Mouse (Mus musculus) kidney, embryonic 16.5 days (tissue): ENCODE measurements around the gene Nosip. TPM values are rescaled to one million over a fixed set of nuclear protein-coding genes. Genes with fewer than 3 reads are reported as not detected.

Experiments used
- ATAC-seq: fragments of 200-750 bp; cut with Nextera tagmentation; 2 replicates; pipeline ENCODE4 v1.8.0; 2017; ENCODE audit warnings: moderate TSS enrichment; ENCODE audit not compliant: low FRiP score, low TSS enrichment
- H3K27ac ChIP-seq: fragments of 300-500 bp; sonication (generic); 2 replicates; pipeline ENCODE4 v1.5.1; 2014; ENCODE audit warnings: low read length
- H3K27me3 ChIP-seq: fragments of 300-500 bp; sonication (generic); 2 replicates; pipeline ENCODE4 v1.6.1; 2014; ENCODE audit warnings: low read length, control low read depth, mixed read lengths; ENCODE audit not compliant: insufficient read depth
- H3K36me3 ChIP-seq: fragments of 300-500 bp; sonication (generic); 2 replicates; pipeline ENCODE4 v1.6.1; 2014; ENCODE audit warnings: low read length, control low read depth, mixed read lengths; ENCODE audit not compliant: insufficient read depth
- H3K4me1 ChIP-seq: fragments of 300-500 bp; sonication (generic); 2 replicates; pipeline ENCODE4 v1.6.1; 2014; ENCODE audit warnings: low read length, control low read depth, mixed read lengths; ENCODE audit not compliant: insufficient read depth
- H3K4me2 ChIP-seq: fragments of 300-500 bp; sonication (generic); replicated peaks from 2 replicates; pipeline ENCODE4 v1.6.1; 2014; ENCODE audit warnings: low read depth, low read length
- H3K4me3 ChIP-seq: fragments of 300-500 bp; sonication (generic); 2 replicates; pipeline ENCODE4 v1.5.1; 2014; ENCODE audit warnings: mild to moderate bottlenecking, low read length
- H3K9ac ChIP-seq: fragments of 300-500 bp; sonication (generic); replicated peaks from 2 replicates; pipeline ENCODE4 v1.6.1; 2014; ENCODE audit warnings: low read length
- H3K9me3 ChIP-seq: fragments of 300-500 bp; sonication (generic); 2 replicates; pipeline ENCODE4 v1.6.1; 2016; ENCODE audit warnings: low read length, control low read depth
- WGBS: fragments of 180-500 bp; shearing (Covaris S2); extraction: QIAGEN DNeasy Blood & Tissue Kit; methylation state at CpG from one replicate; pipeline ENCODE4 v1.1.7; 2014; 5-methylcytosine and 5-hydroxymethylcytosine counted together
- polyA plus RNA-seq: library from polyadenylated mRNA; unstranded; fragments of >200 nt; fragmentation: Nextera tagmentation; extraction: Ambion mirVana; gene quantifications from 2 replicates; pipeline ENCODE4 v1.2.1, GENCODE M21; 2015

Nosip gene
- 85.2 and 86.3 TPM in 2 replicates for polyA plus RNA-seq

DNA sequence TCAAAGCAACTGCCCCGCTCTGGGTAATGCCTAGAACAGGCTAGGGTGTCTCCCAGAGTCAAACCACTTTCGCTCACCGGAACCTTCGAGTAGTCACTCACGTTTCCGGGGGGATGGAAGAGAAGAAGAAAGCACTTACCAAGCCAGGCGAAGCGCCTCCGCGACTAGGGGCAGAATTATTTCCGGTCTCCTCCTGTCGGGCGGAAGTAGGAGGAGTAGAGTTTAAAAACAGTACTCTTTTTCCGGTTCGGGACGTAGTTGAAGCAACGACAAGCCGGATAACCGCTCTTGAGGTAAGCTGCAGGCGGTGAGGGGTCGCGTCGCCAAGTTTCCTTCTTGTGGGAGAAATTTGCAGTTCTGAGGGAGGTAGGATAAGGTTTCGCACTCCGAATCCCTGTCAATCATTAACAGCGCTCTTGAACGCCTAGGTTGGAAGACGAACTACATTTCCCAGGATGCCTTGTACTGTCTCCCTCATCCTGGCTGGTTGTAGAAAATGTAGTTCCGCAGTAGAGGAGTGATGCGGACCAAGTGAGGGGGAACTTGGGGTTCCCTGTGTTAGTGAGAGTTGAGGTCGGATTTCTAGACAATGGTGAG is at the start of gene Nosip, which contains the start of gene Prrg2:
Gene Nosip (plus strand): TSS at position 191 of the 597 bp plus-strand sequence.
Gene Prrg2 (minus strand): TSS at position 439 of the 597 bp plus-strand sequence.
- no peaks in the 10 kb centered on the region for H3K27me3 ChIP-seq
- peaks cover 25% of the 10 kb centered on the region for H3K4me1 ChIP-seq
- H3K4me2 ChIP-seq, result peak within 1 kb of the TSS; percentile 60
- peak within 1 kb of the TSS; percentile 98 for H3K27ac ChIP-seq
- peak; percentile 85 for ATAC-seq
- peak within 1 kb of the TSS; percentile 84 for H3K4me3 ChIP-seq
- no peaks in the 10 kb centered on the region for H3K9me3 ChIP-seq
- no peaks in the 10 kb centered on the region; the same call in 1 of the 2 replicates for H3K36me3 ChIP-seq
- H3K9ac ChIP-seq, result peak within 1 kb of the TSS; percentile 85
- WGBS, result under 1% methylated on average over 31 of the region's 31 CpGs

DNA sequence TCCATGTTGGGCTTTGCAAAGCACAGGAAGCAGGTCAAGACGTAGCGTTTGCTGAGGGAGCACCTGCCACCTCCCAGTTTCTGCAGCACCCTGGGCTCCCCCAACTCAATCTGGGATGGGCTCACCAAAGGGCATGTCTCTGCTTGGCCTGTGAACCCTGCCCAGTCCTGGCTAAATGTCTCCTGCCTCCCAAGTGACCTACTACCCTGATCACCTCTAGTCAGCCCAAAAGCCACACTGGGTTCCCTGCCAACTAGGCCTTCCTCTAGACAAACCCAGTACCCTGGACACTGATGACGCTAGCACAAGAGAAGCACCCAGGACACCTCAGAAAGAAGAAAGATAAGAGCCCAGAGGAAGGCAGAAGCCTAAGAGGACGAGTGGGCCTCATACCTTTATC is 49.4 kb upstream of the Nosip start:
- no peak for ATAC-seq
- WGBS, result 79% methylated on average over 4 of the region's 4 CpGs
- H3K36me3 ChIP-seq, result peaks cover 47% of the 10 kb centered on the region

GRCm38 (mm10) chr7:45013366-45014095 is 48.7 kb upstream of the Nosip start:
- Histone ChIP-seq H3K4me1 (peaks cover 12% of the 10 kb centered on the region), H3K4me3 (no peak overlapping the region), H3K9me3 (no peaks in the 10 kb centered on the region), H3K27ac (no peak overlapping the region), H3K4me2 (no peak overlapping the region), H3K36me3 (peaks cover 40% of the 10 kb centered on the region), H3K27me3 (no peaks in the 10 kb centered on the region), H3K9ac (no peak overlapping the region; the same call in 1 of the 2 replicates)
- 96% methylated on average over 16 of the region's 16 CpGs for WGBS
- no peak for ATAC-seq

More for the DNA sequence above, 49.4 kb upstream of the Nosip start:
- Histone ChIP-seq H3K9me3 (no peaks in the 10 kb centered on the region), H3K9ac (no peak overlapping the region), H3K27ac (no peak overlapping the region), H3K4me2 (no peak overlapping the region), H3K27me3 (no peaks in the 10 kb centered on the region), H3K4me1 (peaks cover 7% of the 10 kb centered on the region), H3K4me3 (no peak overlapping the region)

- no peak overlapping the region for H3K4me2 ChIP-seq
- peaks cover 35% of the 10 kb centered on the region for H3K36me3 ChIP-seq
- H3K9me3 ChIP-seq, result no peaks in the 10 kb centered on the region
- no peak overlapping the region for H3K27ac ChIP-seq
- no peak overlapping the region for H3K4me3 ChIP-seq
- H3K9ac ChIP-seq, result no peak overlapping the region; the same call in none of the 2 replicates
- WGBS, result 97% methylated on average over 3 of the region's 3 CpGs
- no peak for ATAC-seq
- peaks cover 17% of the 10 kb centered on the region for H3K4me1 ChIP-seq
- H3K27me3 ChIP-seq, result no peaks in the 10 kb centered on the region
Observed at GRCm38 (mm10) chr7:45014096-45014451, 48.2 kb upstream of the Nosip start.

- Histone ChIP-seq H3K27me3 (no peaks in the 10 kb centered on the region), H3K4me3 (peak overlapping the region; percentile 96), H3K36me3 (peaks cover 21% of the 10 kb centered on the region), H3K4me1 (peaks cover 21% of the 10 kb centered on the region), H3K4me2 (peak overlapping the region; percentile 93), H3K27ac (peak overlapping the region; percentile 91), H3K9me3 (no peaks in the 10 kb centered on the region), H3K9ac (peak overlapping the region; percentile 98)
- WGBS, result under 1% methylated on average over 20 of the region's 20 CpGs
- no peak for ATAC-seq
Observed at GRCm38 (mm10) chr7:45015344-45015956, 46.8 kb upstream of the Nosip start.

- Histone ChIP-seq H3K36me3 (peaks cover 15% of the 10 kb centered on the region), H3K27me3 (no peaks in the 10 kb centered on the region), H3K4me1 (peaks cover 21% of the 10 kb centered on the region), H3K27ac (peak within 1 kb of the TSS; percentile 100), H3K4me3 (peak within 1 kb of the TSS; percentile 96), H3K4me2 (peak within 1 kb of the TSS; percentile 93), H3K9ac (peak within 1 kb of the TSS; percentile 98), H3K9me3 (no peaks in the 10 kb centered on the region)
- peak; percentile 88 for ATAC-seq
- under 1% methylated on average over 69 of the region's 69 CpGs for WGBS
Observed at GRCm38 (mm10) chr7:45015957-45016612, 46.1 kb upstream of the Nosip start, which contains the start of gene Scaf1. Gene Scaf1 (minus strand): TSS chr7:45016363.

DNA sequence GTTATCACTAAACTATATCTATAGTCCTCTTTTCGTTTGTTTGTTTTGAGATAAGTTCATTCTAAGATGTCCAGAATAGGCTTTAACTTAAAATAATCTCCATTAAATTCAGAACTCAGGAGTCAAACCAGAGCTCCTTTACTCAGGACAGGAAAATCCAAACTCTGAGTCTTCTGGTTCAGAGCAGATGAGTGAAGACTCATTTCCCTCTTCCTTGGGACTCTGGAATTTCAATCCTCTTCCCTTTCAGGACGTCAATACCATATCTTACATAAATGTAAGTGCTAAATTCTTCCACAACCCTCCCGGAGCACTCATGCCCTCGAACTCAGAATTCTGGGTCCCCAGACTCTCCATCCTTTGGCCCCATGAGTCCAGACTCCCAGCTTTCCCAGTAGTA is 45.5 kb upstream of the Nosip start:
- Histone ChIP-seq H3K9ac (peak overlapping the region; percentile 79), H3K36me3 (peaks cover 10% of the 10 kb centered on the region), H3K27ac (peak overlapping the region; percentile 100), H3K4me2 (peak overlapping the region; percentile 89), H3K4me1 (peaks cover 21% of the 10 kb centered on the region), H3K4me3 (peak overlapping the region; percentile 96), H3K9me3 (no peaks in the 10 kb centered on the region), H3K27me3 (no peaks in the 10 kb centered on the region)
- WGBS, result 4% methylated on average over 4 of the region's 4 CpGs
- no peak for ATAC-seq

DNA sequence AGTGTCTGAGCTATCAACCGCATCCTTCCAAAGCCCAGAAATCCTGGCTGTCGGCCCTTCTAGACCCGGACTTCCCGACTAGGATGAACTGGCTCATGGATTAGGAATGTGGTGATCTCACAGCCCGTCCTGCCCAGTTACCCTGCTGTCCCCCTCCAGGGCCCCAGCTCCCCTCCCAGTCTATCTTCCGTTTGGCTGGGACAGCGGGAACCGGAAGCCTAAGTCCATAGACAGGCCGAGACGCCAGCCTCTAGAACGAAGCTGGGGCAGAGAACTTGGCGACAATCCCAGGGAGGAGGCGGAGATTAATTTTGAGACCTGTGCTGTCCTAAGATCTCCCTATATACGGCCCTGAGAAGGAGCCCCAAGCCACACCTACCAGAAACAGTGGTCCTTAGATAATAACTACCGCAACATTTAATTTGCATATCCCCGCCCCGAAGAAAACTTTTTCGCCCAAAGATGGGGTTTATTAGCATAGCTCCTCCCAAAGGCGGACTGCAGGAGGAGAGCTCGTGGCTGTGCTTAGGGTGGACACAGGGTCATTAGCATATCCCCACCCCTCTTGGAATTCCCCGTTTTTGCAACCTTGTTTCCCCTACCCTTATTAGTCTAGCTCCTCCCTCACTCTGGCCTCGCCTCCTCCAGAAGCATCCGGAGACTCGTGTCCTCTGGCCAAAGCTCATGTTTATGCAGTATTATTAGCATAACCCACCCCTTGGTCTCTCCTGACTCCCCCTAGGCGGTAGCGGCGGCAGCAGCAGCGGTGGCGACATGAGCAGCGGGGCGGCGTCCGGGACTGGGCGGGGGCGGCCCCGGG is 44.8 kb upstream of the Nosip start, which contains the start of gene Rras:
Gene Rras (plus strand): TSS at position 720 of the 820 bp plus-strand sequence.
- Histone ChIP-seq H3K4me1 (peaks cover 21% of the 10 kb centered on the region), H3K4me2 (peak within 1 kb of the TSS; percentile 89), H3K27ac (peak within 1 kb of the TSS; percentile 100), H3K9ac (peak within 1 kb of the TSS; percentile 79), H3K9me3 (no peaks in the 10 kb centered on the region), H3K36me3 (peaks cover 3% of the 10 kb centered on the region), H3K27me3 (no peaks in the 10 kb centered on the region), H3K4me3 (peak within 1 kb of the TSS; percentile 96)
- peak; percentile 95 for ATAC-seq
- WGBS, result under 1% methylated on average over 36 of the region's 36 CpGs
